Mouse (Mus musculus): ENCODE measurements around the gene Serpina3b.

Serpina3b gene

GRCm38 (mm10) chr12:104178577-104178976 is 50.8 kb downstream of the Serpina3b start:
- DNase-seq = no peak

GRCm38 (mm10) chr12:104178987-104179386 is 51.2 kb downstream of the Serpina3b start:
- DNase-seq = no peak

- no peak for DNase-seq
Observed at GRCm38 (mm10) chr12:104185046-104185445, 57.2 kb downstream of the Serpina3b start.

GRCm38 (mm10) chr12:104186041-104186581 is 58.3 kb downstream of the Serpina3b start:
- no peak for DNase-seq
